Mouse (Mus musculus) lung, embryonic 16.5 days (tissue): ENCODE data around the gene Nmb. TPM values are rescaled to one million over a fixed set of nuclear protein-coding genes. Genes with fewer than 3 reads are reported as not detected.

Experiments
- ATAC-seq: fragments of 200-750 bp; cut with Nextera tagmentation; 2 replicates; pipeline ENCODE4 v1.8.0; 2017; ENCODE audit warnings: low read depth, mild to moderate bottlenecking, moderate library complexity
- H3K27ac ChIP-seq: fragments of 300-500 bp; sonication (generic); 2 replicates; pipeline ENCODE4 v1.5.1; 2014; ENCODE audit warnings: mild to moderate bottlenecking, control low read depth, low read length
- H3K27me3 ChIP-seq: fragments of 300-500 bp; sonication (generic); 2 replicates; pipeline ENCODE4 v1.6.1; 2014; ENCODE audit warnings: low read depth, low read length, mixed read lengths; ENCODE audit not compliant: control insufficient read depth, insufficient read depth
- H3K36me3 ChIP-seq: fragments of 300-500 bp; sonication (generic); 2 replicates; pipeline ENCODE4 v1.6.1; 2014; ENCODE audit warnings: low read length; ENCODE audit not compliant: control insufficient read depth, insufficient read depth
- H3K4me1 ChIP-seq: fragments of 300-500 bp; sonication (generic); replicated peaks from 2 replicates; pipeline ENCODE4 v1.6.1; 2014; ENCODE audit warnings: low read length, mixed read lengths; ENCODE audit not compliant: control insufficient read depth, insufficient read depth
- H3K4me2 ChIP-seq: fragments of 300-500 bp; sonication (generic); 2 replicates; pipeline ENCODE4 v1.6.1; 2014; ENCODE audit warnings: low read depth, low read length, control low read depth
- H3K4me3 ChIP-seq: fragments of 300-500 bp; sonication (generic); 2 replicates; pipeline ENCODE4 v1.5.1; 2014; ENCODE audit warnings: mild to moderate bottlenecking, low read length, control low read depth
- H3K9ac ChIP-seq: fragments of 300-500 bp; sonication (generic); 2 replicates; pipeline ENCODE4 v1.6.1; 2014; ENCODE audit warnings: low read length, control low read depth
- H3K9me3 ChIP-seq: fragments of 300-500 bp; sonication (generic); 2 replicates; pipeline ENCODE4 v1.6.1; 2016; ENCODE audit warnings: low read length; ENCODE audit not compliant: control insufficient read depth
- WGBS: fragments of 180-500 bp; shearing (Covaris S2); extraction: QIAGEN DNeasy Blood & Tissue Kit; methylation state at CpG from one replicate; pipeline ENCODE4 v1.1.7; 2014; 5-methylcytosine and 5-hydroxymethylcytosine counted together
- polyA plus RNA-seq: library from polyadenylated mRNA; unstranded; fragments of >200 nt; fragmentation: Nextera tagmentation; extraction: Ambion mirVana; gene quantifications from 2 replicates; pipeline ENCODE4 v1.2.1, GENCODE M21; 2015

Gene Nmb
- polyA plus RNA-seq, 1 experiment from 2014 or later, result 9.7 TPM

GRCm38 (mm10) chr7:80855316-80855715 is 49.6 kb downstream of the Nmb start:
- Histone ChIP-seq H3K27ac (no peak overlapping the region), H3K4me1 (no peaks in the 10 kb centered on the region), H3K9ac (no peak overlapping the region), H3K9me3 (no peaks in the 10 kb centered on the region), H3K36me3 (no peaks in the 10 kb centered on the region), H3K4me2 (no peak overlapping the region), H3K4me3 (no peak overlapping the region), H3K27me3 (no peaks in the 10 kb centered on the region)
- ATAC-seq, result no peak

- no peak overlapping the region for H3K4me3 ChIP-seq
- WGBS, result 87% methylated on average over 3 of the region's 3 CpGs
- H3K27me3 ChIP-seq, result no peaks in the 10 kb centered on the region
- ATAC-seq, result no peak
- no peaks in the 10 kb centered on the region for H3K36me3 ChIP-seq
- H3K9me3 ChIP-seq, result no peaks in the 10 kb centered on the region
- H3K4me2 ChIP-seq, result no peak overlapping the region
- H3K27ac ChIP-seq, result no peak overlapping the region
- H3K4me1 ChIP-seq, result peaks cover 3% of the 10 kb centered on the region; the same call in 1 of the 2 replicates
- H3K9ac ChIP-seq, result no peak overlapping the region
Observed at GRCm38 (mm10) chr7:80853218-80853617, 51.7 kb downstream of the Nmb start.

Other genes starting within 250 kb of the Nmb start
- 18.6 and 20.8 TPM in 2 replicates for gene Crtc3, start 216.2 kb downstream of the Nmb start, polyA plus RNA-seq
- 136 and 141 TPM in 2 replicates for gene Iqgap1, start 79.1 kb downstream of the Nmb start, polyA plus RNA-seq
- gene Zscan2, start 44.2 kb downstream of the Nmb start, polyA plus RNA-seq, result 1.9 and 2.3 TPM in 2 replicates
- gene Wdr73, start 3.8 kb downstream of the Nmb start, polyA plus RNA-seq, result 32.2 and 35.5 TPM in 2 replicates
- gene Sec11a, start 42.7 kb upstream of the Nmb start, polyA plus RNA-seq, result 195 and 215 TPM in 2 replicates
- gene Zfp592, start 88.6 kb upstream of the Nmb start, polyA plus RNA-seq, result 13.5 and 15.3 TPM in 2 replicates
- 0.97 TPM in 2 replicates for gene Alpk3, start 152.5 kb upstream of the Nmb start, polyA plus RNA-seq
- gene Slc28a1, start 209.7 kb upstream of the Nmb start, polyA plus RNA-seq, result 0.06 TPM in 1 of 2 replicates, not detected in the other